Mouse (Mus musculus) neural tube, embryonic 11.5 days (tissue): ENCODE measurements at regions not wholly inside any gene's neighbourhood (a gene's known extent, or its start where the extent isn't known, plus 50 kb on each side); places are given as distances from the start of the nearest gene placed in this dataset.
"Not testable (repeated sequence)": the region's sequence is repeated elsewhere in the genome, so short reads cannot be mapped to it uniquely, and the experiment has no call there.

Experiments used
- ATAC-seq: fragments of 200-750 bp; cut with Nextera tagmentation; 2 replicates; pipeline ENCODE4 v1.8.0; 2017; ENCODE audit warnings: moderate number of reproducible peaks, mild to moderate bottlenecking, moderate TSS enrichment, moderate library complexity; ENCODE audit not compliant: insufficient read depth, low FRiP score, low TSS enrichment
- DNase-seq: peaks from one replicate; pipeline ENCODE4 v3.0.0-alpha.2; 2015; ENCODE audit warnings: low spot score
- H3K27ac ChIP-seq: fragments of 300-500 bp; sonication (generic); 2 replicates; pipeline ENCODE4 v1.5.1; 2014; ENCODE audit warnings: low read depth, mild to moderate bottlenecking, low read length
- H3K27me3 ChIP-seq: fragments of 300-500 bp; sonication (generic); 2 replicates; pipeline ENCODE4 v1.6.1; 2014; ENCODE audit warnings: mild to moderate bottlenecking, low read length, mixed read lengths; ENCODE audit not compliant: control insufficient read depth, insufficient read depth
- H3K36me3 ChIP-seq: fragments of 300-500 bp; sonication (generic); 2 replicates; pipeline ENCODE4 v1.6.1; 2014; ENCODE audit warnings: mild to moderate bottlenecking, low read length, moderate library complexity, mixed read lengths; ENCODE audit not compliant: control insufficient read depth, insufficient read depth
- H3K4me1 ChIP-seq: fragments of 300-500 bp; sonication (generic); 2 replicates; pipeline ENCODE4 v1.6.1; 2014; ENCODE audit warnings: low read length, mixed read lengths; ENCODE audit not compliant: control insufficient read depth, insufficient read depth
- H3K4me2 ChIP-seq: fragments of 300-500 bp; sonication (generic); 2 replicates; pipeline ENCODE4 v1.6.1; 2014; ENCODE audit warnings: low read depth, mild to moderate bottlenecking, moderate library complexity
- H3K4me3 ChIP-seq: fragments of 300-500 bp; sonication (generic); 2 replicates; pipeline ENCODE4 v1.5.1; 2014; ENCODE audit warnings: low read depth, low read length
- H3K9ac ChIP-seq: fragments of 300-500 bp; sonication (generic); 2 replicates; pipeline ENCODE4 v1.6.1; 2014; ENCODE audit warnings: mild to moderate bottlenecking, low read length
- H3K9me3 ChIP-seq: fragments of 300-500 bp; sonication (generic); 2 replicates; pipeline ENCODE4 v1.6.1; 2016; ENCODE audit warnings: low read length; ENCODE audit not compliant: control insufficient read depth
- WGBS: fragments of 180-500 bp; shearing (Covaris S2); extraction: QIAGEN DNeasy Blood & Tissue Kit; methylation state at CpG from one replicate; pipeline ENCODE4 v1.1.7; 2014; 5-methylcytosine and 5-hydroxymethylcytosine counted together

- H3K4me2 ChIP-seq = no peak overlapping the region
- no peak overlapping the region for H3K4me3 ChIP-seq
- H3K4me1 ChIP-seq = no peaks in the 10 kb centered on the region
- ATAC-seq (no peak), DNase-seq (no peak)
- H3K27me3 ChIP-seq = no peaks in the 10 kb centered on the region
- H3K9ac ChIP-seq = no peak overlapping the region
- 87% methylated on average over 1 of the region's 1 CpGs for WGBS
- no peak overlapping the region for H3K27ac ChIP-seq
- no peaks in the 10 kb centered on the region for H3K36me3 ChIP-seq
- H3K9me3 ChIP-seq = no peaks in the 10 kb centered on the region
These were observed 582.8 kb downstream of the Anxa1 start for GRCm38 (mm10) chr19:19807992-19808391.

GRCm38 (mm10) chr19:19793835-19794234, 596.9 kb downstream of the Anxa1 start:
- H3K27ac ChIP-seq = no peak overlapping the region
- no peaks in the 10 kb centered on the region for H3K36me3 ChIP-seq
- no peak for ATAC-seq
- no peaks in the 10 kb centered on the region for H3K9me3 ChIP-seq
- no peaks in the 10 kb centered on the region for H3K4me1 ChIP-seq
- H3K27me3 ChIP-seq = no peaks in the 10 kb centered on the region
- DNase-seq = no peak
- H3K4me2 ChIP-seq = no peak overlapping the region
- WGBS = 80% methylated on average over 2 of the region's 2 CpGs
- H3K4me3 ChIP-seq = no peak overlapping the region
- H3K9ac ChIP-seq = no peak overlapping the region

GRCm38 (mm10) chr19:19783507-19783906, 607.2 kb downstream of the Anxa1 start:
- Histone ChIP-seq H3K4me2 (no peak overlapping the region), H3K36me3 (no peaks in the 10 kb centered on the region), H3K27me3 (no peaks in the 10 kb centered on the region), H3K9me3 (no peaks in the 10 kb centered on the region), H3K27ac (no peak overlapping the region), H3K9ac (no peak overlapping the region), H3K4me1 (no peaks in the 10 kb centered on the region), H3K4me3 (no peak overlapping the region)
- DNase-seq (no peak), ATAC-seq (no peak)

GRCm38 (mm10) chr19:19777891-19778290, 612.9 kb downstream of the Anxa1 start:
- no peak overlapping the region for H3K4me2 ChIP-seq
- no peak overlapping the region for H3K27ac ChIP-seq
- no peak overlapping the region for H3K9ac ChIP-seq
- WGBS = 62% methylated on average over 4 of the region's 4 CpGs
- no peak for ATAC-seq
- H3K4me3 ChIP-seq = no peak overlapping the region
- H3K9me3 ChIP-seq = no peaks in the 10 kb centered on the region
- H3K27me3 ChIP-seq = no peaks in the 10 kb centered on the region
- no peak for DNase-seq
- H3K36me3 ChIP-seq = no peaks in the 10 kb centered on the region
- H3K4me1 ChIP-seq = no peaks in the 10 kb centered on the region

- no peaks in the 10 kb centered on the region for H3K27me3 ChIP-seq
- no peak overlapping the region for H3K4me2 ChIP-seq
- H3K9me3 ChIP-seq = no peaks in the 10 kb centered on the region
- no peak for ATAC-seq
- no peaks in the 10 kb centered on the region for H3K36me3 ChIP-seq
- 51% methylated on average over 1 of the region's 1 CpGs for WGBS
- H3K4me1 ChIP-seq = no peaks in the 10 kb centered on the region
- DNase-seq = no peak
- H3K9ac ChIP-seq = no peak overlapping the region
- H3K27ac ChIP-seq = no peak overlapping the region
- H3K4me3 ChIP-seq = no peak overlapping the region
These were observed 619.8 kb downstream of the Anxa1 start for GRCm38 (mm10) chr19:19770990-19771389.

GRCm38 (mm10) chr19:19750069-19750599, 639.1 kb upstream of the Rorb start:
- H3K4me2 ChIP-seq, H3K4me3 ChIP-seq, H3K36me3 ChIP-seq, H3K27me3 ChIP-seq, H3K4me1 ChIP-seq, H3K27ac ChIP-seq, DNase-seq, ATAC-seq, H3K9ac ChIP-seq, H3K9me3 ChIP-seq: not testable (repeated sequence)
- WGBS = 82% methylated on average over 3 of the region's 3 CpGs

GRCm38 (mm10) chr19:19747821-19748488, 637.0 kb upstream of the Rorb start:
- Histone ChIP-seq H3K4me3 (no peak overlapping the region), H3K9ac (no peak overlapping the region), H3K9me3 (no peaks in the 10 kb centered on the region), H3K27ac (no peak overlapping the region), H3K4me1 (no peaks in the 10 kb centered on the region), H3K4me2 (no peak overlapping the region), H3K27me3 (no peaks in the 10 kb centered on the region), H3K36me3 (no peaks in the 10 kb centered on the region)
- DNase-seq (no peak), ATAC-seq (no peak)
- 81% methylated on average over 7 of the region's 7 CpGs for WGBS

GRCm38 (mm10) chr19:19719939-19720338, 608.9 kb upstream of the Rorb start:
- H3K36me3 ChIP-seq = no peaks in the 10 kb centered on the region
- no peaks in the 10 kb centered on the region for H3K4me1 ChIP-seq
- WGBS = 58% methylated on average over 4 of the region's 4 CpGs
- no peaks in the 10 kb centered on the region for H3K9me3 ChIP-seq
- H3K4me3 ChIP-seq = no peak overlapping the region
- H3K27me3 ChIP-seq = no peaks in the 10 kb centered on the region
- ATAC-seq (0 out of 2 replicates have a peak, but pooled peaks have one; percentile 48), DNase-seq (no peak)
- no peak overlapping the region for H3K4me2 ChIP-seq
- H3K27ac ChIP-seq = no peak overlapping the region
- no peak overlapping the region for H3K9ac ChIP-seq
